Mouse (Mus musculus) embryonic facial prominence, embryonic 10.5 days (tissue): ENCODE measurements around the gene Eftud2. TPM values are rescaled to one million over a fixed set of nuclear protein-coding genes. Genes with fewer than 3 reads are reported as not detected.

Experiments used
- DNase-seq: peaks from one replicate; pipeline ENCODE4 v3.0.0-alpha.2; 2017; ENCODE audit warnings: low spot score
- H3K27ac ChIP-seq: fragments of 300-500 bp; sonication (generic); replicated peaks from 2 replicates; pipeline ENCODE4 v1.5.1; 2016; ENCODE audit warnings: mild to moderate bottlenecking
- H3K27me3 ChIP-seq: fragments of 300-500 bp; sonication (generic); replicated peaks from 2 replicates; pipeline ENCODE4 v1.6.1; 2016; ENCODE audit warnings: low read depth, mild to moderate bottlenecking; ENCODE audit not compliant: poor library complexity, severe bottlenecking
- H3K36me3 ChIP-seq: fragments of 300-500 bp; sonication (generic); replicated peaks from 2 replicates; pipeline ENCODE4 v1.6.1; 2016; ENCODE audit warnings: mild to moderate bottlenecking, moderate library complexity
- H3K4me1 ChIP-seq: fragments of 300-500 bp; sonication (generic); 2 replicates; pipeline ENCODE4 v1.6.1; 2016
- H3K4me3 ChIP-seq: fragments of 300-500 bp; sonication (generic); 2 replicates; pipeline ENCODE4 v1.5.1; 2016; ENCODE audit warnings: mild to moderate bottlenecking, moderate library complexity
- H3K9me3 ChIP-seq: fragments of 300-500 bp; sonication (generic); 2 replicates; pipeline ENCODE4 v1.6.1; 2016; ENCODE audit warnings: mild to moderate bottlenecking
- WGBS: fragments of 180-500 bp; shearing (Covaris S2); methylation state at CpG from one replicate; pipeline ENCODE4 v1.1.7; 2016; 5-methylcytosine and 5-hydroxymethylcytosine counted together
- polyA plus RNA-seq: library from polyadenylated mRNA; unstranded; fragments of >200 nt; fragmentation: Nextera tagmentation; extraction: Ambion mirVana; gene quantifications from 2 replicates; pipeline ENCODE4 v1.2.1, GENCODE M21; 2016

The Eftud2 gene
- polyA plus RNA-seq: 347 and 348 TPM in 2 replicates

DNA sequence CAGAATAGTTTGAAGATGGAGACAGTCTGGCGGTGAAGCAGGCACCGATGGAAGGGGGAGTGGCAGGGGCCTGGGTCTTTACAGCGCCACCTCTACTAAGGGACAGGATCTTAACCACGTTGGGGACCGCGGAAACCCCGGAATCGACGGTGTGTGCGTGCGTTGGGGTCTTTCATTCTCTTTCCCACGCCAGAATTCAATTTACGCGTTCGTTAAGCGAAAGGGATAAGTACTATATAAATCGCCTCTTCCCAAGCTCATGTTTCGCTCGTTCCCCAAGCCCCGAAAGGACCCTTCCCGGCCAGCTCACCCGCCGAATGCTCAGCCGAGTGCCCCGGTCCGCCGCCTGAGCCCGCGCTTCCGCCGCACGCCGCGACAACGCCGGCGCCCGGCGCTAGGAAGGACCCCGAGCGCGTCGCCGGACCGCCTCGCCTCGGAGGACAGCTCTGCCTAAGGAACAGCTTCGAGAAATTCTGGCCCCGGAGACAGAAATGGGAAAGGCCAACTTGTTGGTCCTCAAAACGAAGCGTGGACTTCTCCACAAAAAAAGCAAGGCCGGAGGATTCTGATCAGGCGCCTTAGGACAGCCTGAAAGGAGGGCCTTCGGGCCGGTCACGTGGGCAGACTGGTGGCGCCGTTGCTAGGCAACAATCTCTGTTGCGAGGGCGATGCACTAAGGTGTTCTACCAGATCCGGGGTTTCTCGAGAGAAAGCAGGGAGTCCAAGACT, at the start of gene Eftud2, which contains the start of gene Ccdc103:
Gene Eftud2, minus strand, starts transcription at position 401 of the 729 bp plus-strand sequence.
Gene Ccdc103, plus strand, starts transcription at position 620 of the 729 bp plus-strand sequence.
- under 1% methylated on average over 62 of the region's 62 CpGs for WGBS
- peak within 1 kb of the TSS; percentile 97 for H3K27ac ChIP-seq
- H3K4me1 ChIP-seq: peaks cover 19% of the 10 kb centered on the region

DNA sequence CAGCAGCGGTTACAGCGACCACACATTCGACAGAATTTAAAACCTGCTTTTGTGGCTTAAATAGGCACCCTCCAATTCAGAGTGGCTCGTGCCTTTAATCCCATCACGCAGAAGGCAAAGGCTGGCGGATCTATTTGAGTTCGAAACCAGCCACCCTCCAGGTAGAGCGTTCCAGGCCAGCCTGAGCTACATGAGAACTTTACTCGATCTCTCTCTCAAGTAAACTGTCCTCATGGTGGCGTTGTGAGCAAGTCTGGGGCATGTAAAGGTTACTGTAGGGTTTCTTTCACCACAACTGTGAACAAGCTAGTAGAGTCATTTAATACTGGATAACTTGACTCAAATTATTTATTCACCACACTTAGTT, 44.5 kb upstream of the Eftud2 start:
- no peaks in the 10 kb centered on the region for H3K9me3 ChIP-seq
- H3K27me3 ChIP-seq: no peaks in the 10 kb centered on the region; the same call in 1 of the 2 replicates
- no peak for DNase-seq
- peaks cover 34% of the 10 kb centered on the region for H3K4me1 ChIP-seq
- WGBS: 2% methylated on average over 10 of the region's 10 CpGs
- H3K36me3 ChIP-seq: peaks cover 28% of the 10 kb centered on the region
- peak overlapping the region; percentile 96 for H3K27ac ChIP-seq
- peak overlapping the region; percentile 92 for H3K4me3 ChIP-seq

More for the DNA sequence above, at the start of gene Eftud2, which contains the start of gene Ccdc103:
- Histone ChIP-seq H3K9me3 (no peaks in the 10 kb centered on the region), H3K27me3 (peaks cover 13% of the 10 kb centered on the region; the same call in 1 of the 2 replicates), H3K4me3 (peak within 1 kb of the TSS; percentile 72), H3K36me3 (peaks cover 23% of the 10 kb centered on the region)
- DNase-seq: peak; percentile 92

DNA sequence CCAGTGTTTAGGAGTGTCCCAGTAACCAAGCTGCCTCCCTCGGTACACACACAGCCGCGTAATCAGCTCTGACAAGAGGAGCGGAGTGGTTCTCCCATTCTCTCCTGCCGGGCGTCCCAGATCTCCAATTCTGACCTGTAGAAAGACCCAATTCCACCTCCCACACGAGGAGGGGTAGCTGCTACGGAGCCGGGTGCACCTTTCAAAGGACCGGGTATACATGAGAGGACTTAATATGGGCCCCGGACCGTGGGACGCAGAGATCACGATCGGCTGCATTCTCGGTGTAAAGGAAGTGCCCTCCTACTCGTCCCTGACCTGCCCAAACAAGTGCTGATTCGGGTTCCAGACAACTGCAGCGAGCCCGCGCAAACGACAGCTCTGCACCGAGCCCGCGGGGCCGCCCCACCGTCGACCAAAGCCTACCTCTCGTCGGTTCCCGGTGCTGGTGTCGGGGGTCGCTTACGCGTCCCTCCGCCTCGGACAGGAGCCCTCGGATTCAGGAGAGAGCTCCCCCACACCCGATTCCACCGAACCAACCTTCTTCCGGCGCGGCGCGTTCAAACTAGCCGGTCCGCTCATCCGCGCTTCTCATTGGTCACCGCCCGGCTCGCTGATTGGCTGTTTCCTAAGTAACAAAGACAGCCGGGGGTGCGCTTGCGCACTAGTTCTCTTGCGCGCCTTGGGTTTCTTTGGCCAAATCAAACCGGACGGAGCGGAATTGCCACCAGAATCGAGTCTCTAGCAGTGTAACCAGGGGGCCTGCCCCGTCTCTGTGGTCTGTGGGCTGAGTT, 44.0 kb upstream of the Eftud2 start, which contains the start of gene Kif18b:
Gene Kif18b, minus strand, starts transcription at position 568 of the 794 bp plus-strand sequence.
- Histone ChIP-seq H3K27me3 (no peaks in the 10 kb centered on the region; the same call in 1 of the 2 replicates), H3K4me3 (peak within 1 kb of the TSS; percentile 92), H3K27ac (peak within 1 kb of the TSS; percentile 96), H3K36me3 (peaks cover 34% of the 10 kb centered on the region), H3K4me1 (peaks cover 34% of the 10 kb centered on the region), H3K9me3 (no peaks in the 10 kb centered on the region)
- DNase-seq: peak; percentile 98
- under 1% methylated on average over 62 of the region's 62 CpGs for WGBS

DNA sequence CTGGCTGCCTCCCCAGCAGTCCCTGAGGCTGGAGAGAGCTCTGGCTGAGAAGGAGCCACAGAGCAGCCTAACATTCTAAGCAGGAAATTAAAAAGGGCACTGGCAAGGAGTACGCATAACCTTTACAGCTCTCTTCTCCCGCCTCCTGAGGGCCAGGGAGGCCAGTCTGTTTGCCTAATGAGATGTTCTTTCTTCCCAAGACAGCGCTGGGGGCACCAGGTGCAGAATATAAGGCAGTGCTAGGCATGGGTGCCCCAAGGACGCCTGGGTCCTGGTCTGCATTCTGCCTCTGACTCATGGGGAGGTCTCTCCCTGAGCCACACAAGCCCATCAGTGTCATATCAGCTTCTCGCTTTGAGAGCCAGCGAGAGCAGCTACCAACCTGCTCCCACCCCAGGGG, 40.7 kb upstream of the Eftud2 start:
- peak overlapping the region; percentile 30; the same call in 1 of the 2 replicates for H3K27ac ChIP-seq
- peaks cover 50% of the 10 kb centered on the region for H3K36me3 ChIP-seq
- 86% methylated on average over 6 of the region's 6 CpGs for WGBS
- peak overlapping the region; percentile 25; the same call in 1 of the 2 replicates for H3K4me3 ChIP-seq
- no peak for DNase-seq
- no peaks in the 10 kb centered on the region for H3K27me3 ChIP-seq
- no peaks in the 10 kb centered on the region for H3K9me3 ChIP-seq
- peaks cover 38% of the 10 kb centered on the region for H3K4me1 ChIP-seq

DNA sequence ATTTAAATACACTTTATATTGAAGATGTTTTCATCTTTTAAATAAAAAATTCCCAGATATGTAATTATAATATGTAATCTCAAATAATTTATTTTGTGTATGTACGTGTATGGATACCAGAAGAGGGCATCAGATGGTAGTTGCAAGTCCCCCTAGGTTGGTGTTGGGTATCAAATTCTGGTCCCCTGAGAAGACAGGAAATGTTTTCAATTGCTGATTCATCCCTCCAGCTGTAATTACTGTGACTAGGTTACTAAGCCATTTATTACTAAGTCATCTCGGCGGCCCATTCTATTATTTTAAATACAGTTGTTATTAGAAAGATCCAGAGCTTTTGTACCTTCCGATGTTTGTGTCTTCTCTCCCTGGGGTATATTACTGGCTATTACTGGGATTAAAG, 37.3 kb upstream of the Eftud2 start:
- H3K36me3 ChIP-seq: peaks cover 84% of the 10 kb centered on the region
- no peaks in the 10 kb centered on the region for H3K9me3 ChIP-seq
- WGBS: 76% methylated on average over 4 of the region's 4 CpGs
- H3K4me3 ChIP-seq: no peak overlapping the region
- H3K27ac ChIP-seq: no peak overlapping the region
- no peaks in the 10 kb centered on the region for H3K27me3 ChIP-seq
- no peak for DNase-seq
- peaks cover 21% of the 10 kb centered on the region for H3K4me1 ChIP-seq

DNA sequence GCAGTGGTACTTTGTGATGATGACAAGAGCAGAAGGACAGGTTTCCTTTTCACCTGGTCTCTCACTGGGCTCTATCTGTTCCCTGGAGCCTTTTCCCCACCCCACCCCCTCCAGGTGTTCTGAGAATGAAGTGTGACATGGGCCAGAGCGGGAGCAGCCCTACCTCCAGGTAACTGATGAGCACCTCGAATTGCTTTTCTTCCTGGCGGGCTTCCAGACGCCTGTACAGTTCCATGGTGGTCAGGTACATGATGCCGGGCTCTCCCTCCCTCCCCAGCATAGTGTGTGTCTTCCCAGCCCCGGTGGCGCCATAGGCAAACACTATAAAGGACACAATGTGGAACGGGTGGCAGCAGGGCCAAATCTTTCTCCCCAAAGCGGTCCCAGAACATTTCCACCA, 34.6 kb upstream of the Eftud2 start:
- Histone ChIP-seq H3K9me3 (no peaks in the 10 kb centered on the region), H3K27me3 (no peaks in the 10 kb centered on the region), H3K4me1 (peaks cover 4% of the 10 kb centered on the region; the same call in 1 of the 2 replicates), H3K4me3 (no peak overlapping the region), H3K36me3 (peaks cover 83% of the 10 kb centered on the region), H3K27ac (no peak overlapping the region)
- no peak for DNase-seq
- 92% methylated on average over 9 of the region's 9 CpGs for WGBS

DNA sequence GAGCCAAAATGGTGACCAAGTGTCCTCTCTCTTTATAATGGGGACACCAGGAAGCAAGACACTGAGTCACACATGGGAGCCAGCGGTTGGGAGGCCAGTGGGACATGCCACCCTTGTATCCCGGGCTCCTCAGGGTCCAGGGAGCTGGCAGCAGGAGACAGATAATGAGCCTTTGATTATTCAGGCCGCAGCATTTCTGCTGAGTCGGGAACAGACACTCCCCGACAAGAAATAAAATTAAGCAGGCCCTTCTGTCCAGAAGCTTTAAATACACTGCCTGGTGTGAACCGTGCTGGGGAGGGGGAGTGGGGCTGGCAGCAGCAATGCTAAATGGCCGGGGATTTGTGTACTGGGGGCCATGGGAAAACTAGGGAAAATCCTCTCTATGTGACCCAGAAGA, 30.6 kb upstream of the Eftud2 start:
- no peak overlapping the region for H3K4me3 ChIP-seq
- WGBS: 86% methylated on average over 7 of the region's 7 CpGs
- DNase-seq: no peak
- peaks cover 99% of the 10 kb centered on the region for H3K36me3 ChIP-seq
- no peak overlapping the region for H3K27ac ChIP-seq
- H3K4me1 ChIP-seq: no peaks in the 10 kb centered on the region
- no peaks in the 10 kb centered on the region for H3K9me3 ChIP-seq
- no peaks in the 10 kb centered on the region for H3K27me3 ChIP-seq

DNA sequence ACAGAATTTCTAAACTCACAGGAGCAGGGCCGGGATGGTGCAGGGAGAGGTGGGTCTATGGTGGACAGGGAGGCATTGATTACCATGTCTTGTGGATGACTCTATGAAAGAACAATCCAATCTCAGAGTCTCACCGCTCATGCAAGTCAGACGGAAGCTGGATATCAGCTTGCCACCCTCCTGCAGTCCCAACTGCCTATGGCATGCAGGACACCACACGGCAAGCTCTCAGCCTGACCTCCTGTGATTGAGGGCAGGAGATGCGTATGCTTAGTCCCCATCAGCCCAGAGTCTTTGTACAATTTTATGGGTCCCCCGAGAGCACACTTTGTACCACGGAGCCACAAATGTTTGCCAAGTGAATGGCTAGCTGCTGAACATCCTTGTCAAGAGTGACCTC, 22.9 kb upstream of the Eftud2 start:
- no peaks in the 10 kb centered on the region for H3K9me3 ChIP-seq
- H3K4me3 ChIP-seq: no peak overlapping the region
- H3K36me3 ChIP-seq: peaks cover 46% of the 10 kb centered on the region
- 82% methylated on average over 7 of the region's 7 CpGs for WGBS
- peaks cover 16% of the 10 kb centered on the region for H3K4me1 ChIP-seq
- H3K27ac ChIP-seq: no peak overlapping the region
- DNase-seq: no peak
- H3K27me3 ChIP-seq: peaks cover 9% of the 10 kb centered on the region; the same call in 1 of the 2 replicates

DNA sequence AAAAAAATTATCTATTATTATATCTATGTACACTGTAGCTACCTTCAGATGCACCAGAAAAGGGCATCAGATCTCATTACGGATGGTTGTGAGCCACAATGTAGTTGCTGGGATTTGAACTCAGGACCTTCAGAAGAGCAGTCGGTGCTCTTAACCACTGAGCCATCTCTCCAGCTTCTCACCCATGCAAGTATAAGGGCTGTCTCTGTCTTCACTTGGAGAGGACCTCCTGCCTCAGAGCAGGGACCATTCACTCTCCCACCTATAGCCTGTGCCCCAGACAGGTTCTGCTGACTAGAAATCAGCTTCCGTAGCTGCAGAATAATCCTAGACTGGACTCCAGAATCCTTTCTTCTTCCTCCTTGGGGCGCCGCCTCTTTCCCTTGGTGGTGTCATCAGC, 21.3 kb upstream of the Eftud2 start:
- Histone ChIP-seq H3K36me3 (peaks cover 31% of the 10 kb centered on the region), H3K27ac (no peak overlapping the region), H3K27me3 (peaks cover 16% of the 10 kb centered on the region), H3K4me3 (no peak overlapping the region), H3K4me1 (peaks cover 32% of the 10 kb centered on the region), H3K9me3 (no peaks in the 10 kb centered on the region)
- 84% methylated on average over 5 of the region's 5 CpGs for WGBS
- DNase-seq: no peak

DNA sequence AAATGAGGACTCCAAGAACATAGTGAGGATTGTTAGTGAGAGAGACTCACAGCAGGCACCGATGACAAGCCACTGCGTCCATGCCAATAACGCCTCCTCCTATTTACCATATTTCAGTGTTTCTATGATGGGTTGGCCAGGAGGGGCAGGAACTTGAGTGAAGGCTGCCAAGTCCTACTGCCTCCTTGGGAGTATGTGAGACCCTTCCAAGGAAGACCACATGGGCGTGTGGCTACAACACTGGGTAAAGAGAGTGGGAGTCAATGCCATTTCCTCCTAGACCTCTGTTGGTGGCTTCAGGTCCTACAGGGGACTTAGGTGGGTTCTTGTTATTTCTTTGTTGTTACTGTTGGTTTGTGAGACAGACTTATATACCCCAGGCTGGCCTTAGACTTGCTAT, 20.4 kb upstream of the Eftud2 start:
- no peak overlapping the region for H3K27ac ChIP-seq
- peaks cover 25% of the 10 kb centered on the region for H3K27me3 ChIP-seq
- no peaks in the 10 kb centered on the region for H3K9me3 ChIP-seq
- no peak for DNase-seq
- peaks cover 22% of the 10 kb centered on the region for H3K36me3 ChIP-seq
- no peak overlapping the region for H3K4me3 ChIP-seq
- H3K4me1 ChIP-seq: peaks cover 41% of the 10 kb centered on the region
- 71% methylated on average over 4 of the region's 4 CpGs for whole genome bisulfite sequencing

DNA sequence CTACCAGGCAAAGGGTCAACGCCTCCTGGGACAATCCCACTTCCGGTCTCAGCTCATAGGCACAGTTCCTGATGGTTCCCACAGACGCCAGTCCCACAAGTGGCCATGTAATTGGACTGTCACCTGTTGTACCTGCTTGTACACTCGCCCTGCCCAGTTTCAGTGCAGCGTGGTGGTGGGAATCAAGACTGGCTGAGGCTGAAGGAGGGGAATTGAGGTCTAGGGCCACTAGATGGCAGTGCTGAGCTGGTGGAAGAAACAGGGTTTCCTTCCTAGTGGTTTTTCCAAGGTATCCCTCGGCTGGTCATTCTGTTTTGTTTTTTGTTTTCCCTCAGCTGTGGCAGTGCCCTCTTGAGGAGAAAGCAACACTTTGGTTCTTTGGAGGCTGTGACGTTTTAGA, 20.0 kb upstream of the Eftud2 start, which contains the start of gene Gfap:
Gene Gfap, minus strand, starts transcription at position 150 of the 400 bp plus-strand sequence.
- no peak within 1 kb of the TSS for H3K4me3 ChIP-seq
- DNase-seq: peak; percentile 85
- H3K4me1 ChIP-seq: peaks cover 42% of the 10 kb centered on the region
- no peaks in the 10 kb centered on the region for H3K9me3 ChIP-seq
- H3K36me3 ChIP-seq: peaks cover 18% of the 10 kb centered on the region
- no peak within 1 kb of the TSS for H3K27ac ChIP-seq
- 17% methylated on average over 7 of the region's 7 CpGs for WGBS
- peaks cover 30% of the 10 kb centered on the region for H3K27me3 ChIP-seq

DNA sequence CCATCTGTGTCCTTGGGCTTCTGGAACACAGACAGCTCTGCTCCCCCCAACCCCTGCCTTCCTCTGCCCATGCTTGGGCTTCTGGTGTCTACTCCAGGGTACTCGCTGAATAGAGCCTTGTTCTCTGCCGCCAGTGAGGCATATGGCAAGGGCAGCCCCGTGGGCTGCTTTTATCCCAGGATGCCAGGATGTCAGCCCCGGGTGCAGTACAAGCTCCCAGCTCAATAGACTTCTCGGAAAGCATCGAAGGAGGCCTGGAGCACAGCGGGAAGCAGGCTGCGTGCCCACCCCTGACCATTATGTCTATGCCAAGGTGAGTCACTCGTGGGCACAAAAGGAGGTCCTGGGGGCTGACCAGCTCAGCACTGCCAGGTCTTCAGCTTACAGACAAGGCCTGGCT, 17.6 kb upstream of the Eftud2 start:
- H3K36me3 ChIP-seq: no peaks in the 10 kb centered on the region
- H3K4me1 ChIP-seq: peaks cover 39% of the 10 kb centered on the region
- no peaks in the 10 kb centered on the region for H3K9me3 ChIP-seq
- no peak for DNase-seq
- peak overlapping the region; percentile 54; the same call in 1 of the 2 replicates for H3K27ac ChIP-seq
- peaks cover 53% of the 10 kb centered on the region for H3K27me3 ChIP-seq
- WGBS: 73% methylated on average over 9 of the region's 9 CpGs
- 0 out of 2 replicates have a peak overlapping the region, but pooled peaks have one; percentile 5 for H3K4me3 ChIP-seq
